Mouse (Mus musculus) yolk sac, embryonic 10.5 days (tissue): Measurements from ENCODE around the gene Gm49380.

Source experiments
- DNase-seq: peaks from one replicate; pipeline ENCODE4 v3.0.0-alpha.2; 2017; ENCODE audit warnings: low spot score

The Gm49380 gene

GRCm38 (mm10) chr9:44046426-44046825 lies 66.9 kb downstream of the Gm49380 start:
- no peak for DNase-seq

GRCm38 (mm10) chr9:44045884-44046272 lies 67.4 kb downstream of the Gm49380 start:
- DNase-seq, result no peak

- DNase-seq, result no peak
These were observed 68.0 kb downstream of the Gm49380 start for GRCm38 (mm10) chr9:44045158-44045883.

DNA sequence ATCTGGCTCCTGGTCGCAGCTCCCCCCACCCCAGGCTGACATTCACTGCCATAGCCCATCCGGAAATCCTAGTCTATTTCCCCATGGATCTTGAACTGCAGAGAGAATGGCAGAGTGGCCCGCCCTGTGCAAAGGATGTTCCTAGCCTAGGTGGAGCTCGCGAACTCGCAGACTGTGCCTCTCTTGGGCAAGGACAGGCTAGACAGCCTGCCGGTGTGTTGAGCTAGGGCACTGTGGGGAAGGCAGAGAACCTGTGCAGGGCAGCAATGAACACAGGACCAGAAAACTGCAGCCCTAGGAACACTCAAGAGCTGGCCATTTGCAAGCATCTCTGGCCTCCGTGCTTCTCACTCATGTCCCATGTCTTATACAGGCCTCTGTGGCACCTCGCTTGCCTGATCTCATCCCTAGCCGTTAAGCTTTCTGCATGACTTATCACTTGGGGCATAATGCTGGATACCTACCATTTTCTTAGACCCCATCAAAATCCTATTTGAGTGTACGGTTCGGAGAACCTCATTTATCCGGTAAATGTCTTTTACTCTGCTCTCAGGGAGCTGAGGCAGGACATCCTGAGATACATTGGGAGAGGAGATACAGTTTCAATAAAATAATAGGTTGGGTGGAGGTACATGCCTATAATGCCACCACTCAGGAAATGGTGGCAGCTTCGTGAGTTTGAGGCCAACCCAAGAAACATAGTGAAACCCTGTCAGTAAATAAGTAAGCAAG lies 68.7 kb downstream of the Gm49380 start:
- no peak for DNase-seq

DNA sequence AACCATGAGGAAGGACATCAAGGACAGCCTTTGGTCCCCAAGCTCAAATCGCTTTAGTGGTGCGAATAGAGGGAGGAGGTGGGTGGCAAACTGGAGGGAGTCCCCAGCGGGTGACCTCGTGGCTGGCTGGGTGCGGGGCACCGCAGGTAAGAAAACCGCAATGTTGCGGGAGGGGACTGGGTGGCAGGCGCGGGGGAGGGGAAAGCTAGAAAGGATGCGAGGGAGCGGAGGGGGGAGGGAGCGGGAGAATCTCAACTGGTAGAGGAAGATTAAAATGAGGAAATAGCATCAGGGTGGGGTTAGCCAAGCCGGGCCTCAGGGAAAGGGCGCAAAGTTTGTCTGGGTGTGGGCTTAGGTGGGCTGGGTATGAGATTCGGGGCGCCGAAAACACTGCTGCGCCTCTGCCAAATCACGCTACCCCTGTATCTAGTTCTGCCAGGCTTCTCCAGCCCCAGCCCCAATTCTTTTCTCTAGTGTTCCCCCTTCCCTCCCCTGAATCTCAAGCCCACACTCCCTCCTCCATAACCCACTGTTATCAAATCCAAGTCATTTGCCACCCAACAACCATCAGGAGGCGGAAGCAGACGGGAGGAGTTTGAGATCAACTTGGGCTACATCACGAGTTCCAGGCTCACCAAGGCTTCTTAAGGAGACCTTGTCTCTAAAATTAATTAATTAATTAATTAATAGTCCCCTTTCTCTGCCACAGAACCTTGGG lies 69.4 kb downstream of the Gm49380 start:
- no peak for DNase-seq

- peak; percentile 3 for DNase-seq
These were observed 70.2 kb downstream of the Gm49380 start, which contains the start of gene Thy1 for GRCm38 (mm10) chr9:44042836-44043707. TSS of gene Thy1 (plus strand) at chr9:44043384.

DNA sequence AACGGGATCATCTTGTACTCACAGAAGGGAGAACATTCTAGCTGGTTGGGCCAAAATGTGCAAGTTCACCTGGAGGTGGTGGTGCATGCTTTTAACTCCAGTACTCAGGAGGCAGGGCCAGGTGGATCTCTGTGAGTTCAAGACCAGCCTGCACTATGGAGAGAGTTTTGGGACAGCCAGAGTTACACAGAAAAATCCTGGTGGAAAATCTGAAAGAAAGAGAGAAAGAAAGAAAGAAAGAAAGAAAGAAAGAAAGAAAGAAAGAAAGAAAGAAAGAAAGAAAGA lies 71.0 kb downstream of the Gm49380 start:
- no peak for DNase-seq

DNA sequence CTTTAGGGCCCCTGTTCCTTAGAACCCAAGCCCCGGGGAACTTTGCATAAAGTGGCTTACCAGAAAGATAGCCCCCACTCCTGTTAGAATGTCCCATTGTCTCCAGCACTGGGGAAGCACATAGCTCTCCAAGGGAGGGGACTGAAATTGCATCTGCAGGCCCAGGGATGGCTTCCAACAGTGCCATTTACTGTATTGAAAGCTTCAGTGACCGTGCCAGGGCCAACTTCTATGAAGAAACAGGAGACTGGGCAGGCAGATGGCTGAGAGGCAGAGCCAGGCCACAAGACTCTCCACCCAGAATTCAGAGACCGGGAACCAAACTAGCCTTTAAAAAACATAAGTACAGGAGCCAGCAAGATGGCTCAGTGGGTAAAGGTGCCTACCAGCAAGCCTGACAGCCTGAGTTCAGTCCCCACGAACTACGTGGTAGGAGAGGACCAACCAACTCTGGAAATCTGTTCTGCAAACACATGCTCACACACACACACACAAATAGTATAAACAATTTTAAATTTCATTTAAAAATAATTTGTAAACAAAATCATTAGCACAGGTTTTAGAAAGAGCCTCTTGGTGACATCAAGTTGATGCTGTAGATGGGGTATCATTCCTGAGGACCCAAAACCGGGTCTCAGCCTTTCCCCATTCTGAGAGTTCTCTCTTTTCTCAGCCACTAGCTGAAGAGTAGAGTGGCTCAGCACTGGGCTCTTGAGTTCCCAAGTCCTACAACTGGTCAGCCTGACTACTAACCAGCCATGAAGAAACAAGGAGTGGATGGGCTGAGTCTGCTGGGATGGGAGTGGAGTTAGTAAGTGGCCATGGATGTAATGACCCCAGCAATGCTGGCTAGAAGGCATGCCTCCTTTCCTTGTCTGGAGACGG lies 71.5 kb downstream of the Gm49380 start:
- no peak for DNase-seq

GRCm38 (mm10) chr9:44037106-44037505 lies 76.2 kb downstream of the Gm49380 start:
- DNase-seq, result no peak

DNA sequence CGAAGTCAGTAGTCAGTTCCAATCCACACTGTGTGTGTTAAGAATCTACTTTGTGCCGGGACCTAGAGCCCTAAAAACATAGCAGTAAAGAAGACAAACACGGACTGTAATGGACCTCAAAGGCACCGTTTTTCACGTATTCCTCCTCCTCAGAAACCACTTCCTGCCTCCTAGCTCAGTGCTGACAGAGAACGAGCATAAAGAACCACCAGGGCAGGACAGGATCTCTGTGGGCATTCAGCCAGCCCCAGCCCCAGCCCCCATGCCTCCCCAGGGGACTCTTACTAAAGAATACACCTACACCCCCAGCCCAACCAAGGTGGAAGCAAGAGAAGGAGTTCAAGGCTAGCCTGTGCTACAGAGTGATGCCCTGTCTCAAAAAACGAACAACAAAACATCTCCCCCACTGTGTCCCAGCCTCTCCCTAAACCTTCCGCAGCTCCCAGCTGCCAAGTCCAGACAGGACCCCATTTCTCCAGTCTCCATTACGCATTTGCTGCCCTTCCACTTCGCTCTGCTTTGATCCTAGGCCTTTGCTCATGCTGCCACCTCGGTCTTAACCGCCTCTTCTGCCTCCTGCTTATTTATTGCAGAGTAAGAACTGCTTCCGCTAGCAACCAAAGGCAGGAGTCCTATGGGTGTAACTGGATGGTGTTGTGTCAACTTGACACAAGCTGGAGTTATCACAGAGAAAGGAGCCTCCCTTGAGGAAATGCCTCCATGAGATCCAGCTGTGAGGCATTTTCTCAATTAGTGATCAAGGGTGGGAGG lies 79.2 kb downstream of the Gm49380 start:
- DNase-seq, result no peak

DNA sequence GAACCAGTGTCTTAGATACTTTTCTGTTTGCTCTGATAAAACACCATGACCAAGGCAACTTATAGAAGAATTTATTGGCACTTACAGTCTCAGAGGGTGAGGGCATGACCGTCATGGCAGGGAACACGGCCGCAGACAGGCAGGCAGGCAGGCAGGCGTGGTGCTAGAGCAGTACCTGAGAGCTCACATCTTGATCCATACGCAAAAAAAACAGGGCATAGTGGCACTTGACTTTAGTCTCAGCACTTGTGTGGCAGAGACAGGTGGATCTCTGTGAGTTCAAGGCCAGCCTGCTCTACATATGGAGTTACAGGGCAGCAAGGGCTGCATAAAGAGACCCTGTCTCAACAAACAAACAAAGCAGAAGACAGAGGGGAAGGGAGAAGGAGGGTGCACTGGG lies 80.0 kb downstream of the Gm49380 start:
- no peak for DNase-seq

DNA sequence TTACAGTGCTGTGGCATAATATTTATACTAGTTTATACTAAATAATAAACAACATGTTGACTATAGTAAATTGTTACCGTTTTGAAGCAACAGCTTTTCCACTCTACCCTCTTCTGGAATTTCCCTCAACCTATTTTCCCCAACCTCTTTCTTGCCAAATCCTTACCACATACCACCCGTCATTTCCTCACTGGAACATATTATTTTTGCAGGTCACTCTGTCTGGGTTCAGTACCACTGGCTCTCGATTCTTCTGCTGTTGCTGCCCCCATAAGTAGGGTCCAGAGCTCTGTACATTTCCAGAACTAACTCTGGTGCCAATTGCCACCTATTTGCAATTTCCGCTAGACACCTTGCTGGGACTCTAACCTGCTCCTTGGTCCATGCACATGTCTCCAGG lies 81.4 kb downstream of the Gm49380 start:
- no peak for DNase-seq

GRCm38 (mm10) chr9:44031079-44031478 lies 82.2 kb downstream of the Gm49380 start:
- DNase-seq, result no peak

DNA sequence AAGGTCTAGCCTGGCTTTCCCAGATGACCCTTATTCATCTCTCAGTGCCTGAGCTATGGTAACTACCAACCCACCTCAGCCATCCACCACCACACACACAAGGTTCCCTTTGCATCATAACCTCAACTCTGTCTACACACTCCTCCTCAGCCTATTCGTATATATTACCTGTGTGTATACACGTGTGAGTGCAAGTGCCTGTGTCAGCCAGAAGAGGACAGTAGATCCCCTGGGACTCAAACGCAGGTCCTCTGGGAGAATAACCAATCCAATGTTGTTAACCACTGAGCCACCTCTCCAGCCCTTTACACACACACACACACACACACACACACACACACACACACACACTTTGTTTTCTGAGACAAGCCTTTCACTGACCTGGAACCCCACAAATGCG lies 82.7 kb downstream of the Gm49380 start:
- DNase-seq, result no peak

DNA sequence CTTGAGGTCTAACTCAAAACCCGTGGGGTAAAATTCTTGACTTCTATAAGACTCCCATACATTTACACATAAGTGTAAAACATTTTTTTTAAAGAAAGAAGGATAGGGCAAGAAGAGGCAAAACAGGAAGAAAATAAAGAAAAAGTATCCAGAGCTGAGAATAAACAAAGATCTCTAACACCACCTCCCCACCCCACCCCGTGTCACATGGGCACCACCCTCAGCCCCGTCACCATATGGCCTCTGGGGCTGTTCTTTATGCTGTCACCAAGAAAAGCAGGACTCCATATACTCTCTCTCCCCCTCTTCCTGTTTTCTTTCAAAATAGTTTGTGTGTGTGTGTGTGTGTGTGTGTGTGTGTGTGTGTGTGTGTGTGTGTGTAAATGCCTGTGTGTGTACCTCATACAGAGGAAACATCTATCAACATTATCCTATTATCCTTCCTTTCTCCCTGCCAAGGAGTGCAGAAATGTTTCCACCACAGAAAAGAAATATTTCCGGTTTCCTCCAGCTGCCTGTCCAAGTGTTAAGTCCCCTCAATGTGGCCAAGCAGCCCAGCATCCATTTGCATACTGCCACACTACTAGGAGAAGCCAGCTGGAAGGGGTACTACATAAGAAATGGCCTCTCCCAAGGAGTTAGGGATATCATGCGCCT lies 83.6 kb downstream of the Gm49380 start:
- DNase-seq, result no peak

GRCm38 (mm10) chr9:44024096-44024495 lies 89.2 kb downstream of the Gm49380 start:
- no peak for DNase-seq

DNA sequence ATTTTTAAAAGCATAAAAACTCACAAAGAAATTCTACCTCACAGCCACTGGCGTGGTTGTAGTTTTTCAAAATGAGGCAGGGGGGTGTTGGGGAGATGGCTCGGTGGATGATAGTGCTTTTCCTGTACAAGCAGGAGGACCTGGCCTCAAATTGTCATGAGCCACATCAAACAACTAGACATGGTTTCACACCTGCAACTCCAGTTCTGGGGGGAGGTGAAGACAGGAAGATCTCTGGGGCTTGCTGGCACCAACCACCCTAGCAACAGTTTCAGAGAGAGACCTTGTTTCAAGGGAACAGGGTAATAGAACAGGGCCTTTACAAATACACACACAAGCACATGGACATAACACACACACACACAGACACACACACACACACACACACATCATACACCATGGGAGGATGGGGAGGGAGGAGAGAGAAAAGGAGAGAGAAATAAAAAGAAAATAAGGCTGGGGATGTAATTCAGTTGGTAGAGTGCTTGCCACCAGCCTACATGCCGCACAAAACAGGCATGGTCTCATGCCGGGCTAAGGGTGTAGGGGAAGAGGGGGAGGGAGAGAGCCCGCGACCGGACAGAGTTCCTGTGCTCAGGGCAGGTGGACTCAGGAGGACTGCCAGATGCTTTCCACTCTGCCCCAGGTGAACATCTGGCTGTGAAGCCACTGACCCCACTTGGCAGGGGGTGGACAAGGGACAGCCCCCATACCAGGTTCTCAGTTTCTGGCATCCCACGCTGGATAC lies 91.0 kb downstream of the Gm49380 start:
- DNase-seq, result no peak

DNA sequence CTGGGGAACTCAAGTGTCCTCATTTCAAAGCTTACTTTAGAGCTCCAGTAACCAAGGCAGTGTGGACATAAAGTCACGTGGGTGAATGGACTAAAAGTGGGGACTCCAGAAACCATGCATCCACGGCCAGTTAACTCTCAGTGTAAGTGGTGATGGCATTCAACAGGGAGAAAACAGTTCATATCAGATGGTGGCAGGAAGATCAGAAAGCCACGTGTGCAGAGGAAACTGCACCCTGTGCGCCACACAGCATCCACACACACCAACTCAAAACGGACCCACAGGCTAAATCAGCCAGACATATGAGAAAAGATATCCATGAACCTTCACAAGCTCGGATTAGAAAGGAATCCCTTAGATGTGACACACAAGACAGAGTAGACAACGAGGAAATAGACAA lies 93.3 kb downstream of the Gm49380 start:
- no peak for DNase-seq

GRCm38 (mm10) chr9:44017846-44018245 lies 95.5 kb downstream of the Gm49380 start:
- DNase-seq, result no peak
